Mouse (Mus musculus): ENCODE data around the gene Svbp. TPM values are rescaled to one million over a fixed set of nuclear protein-coding genes. Genes with fewer than 3 reads are reported as not detected.

Svbp gene
- total RNA-seq, 1 experiment from 2014 or later = 219 TPM

DNA sequence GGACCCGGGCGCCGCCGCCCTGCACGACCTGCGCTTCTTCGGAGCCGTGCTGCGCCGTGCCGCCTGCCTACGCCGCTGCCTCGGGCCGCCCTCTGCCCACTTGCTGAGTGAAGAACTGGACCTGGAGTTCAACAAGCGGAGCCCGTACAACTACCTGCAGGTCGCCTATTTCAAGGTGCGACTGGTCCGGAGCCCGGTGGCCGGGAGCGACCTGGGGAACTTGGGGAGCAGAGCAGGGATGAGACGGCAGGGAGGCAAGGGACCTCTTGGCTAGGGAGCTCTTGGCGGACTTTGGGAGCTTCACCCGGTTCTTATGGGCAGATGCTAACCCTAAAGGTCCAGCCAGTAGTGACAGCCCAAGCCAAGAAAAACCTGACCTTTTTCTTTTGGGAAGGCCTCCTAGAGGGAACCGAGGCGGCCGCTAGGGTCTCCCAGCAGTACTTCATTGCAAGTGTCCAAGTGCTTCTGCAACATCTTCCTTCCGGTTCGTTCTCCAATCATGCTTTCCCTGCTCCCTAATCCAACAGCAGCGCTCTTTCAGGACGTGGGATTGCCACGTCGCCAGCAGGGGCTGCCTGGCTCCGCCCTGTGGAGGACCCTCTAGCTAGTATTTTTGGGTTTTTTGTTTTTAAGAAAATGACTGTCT lies 38.3 kb downstream of the Svbp start:
- peak in 1 of 2 experiments; percentile 1; a peak in 1 of 4 replicates for ATAC-seq (replicated peaks in 1 of 2; ENCODE audit: insufficient read depth in 1 of 2, low FRiP score in 2 of 2, low TSS enrichment in 1 of 2, low read depth in 1 of 2, poor library complexity in 2 of 2, severe bottlenecking in 2 of 2)

DNA sequence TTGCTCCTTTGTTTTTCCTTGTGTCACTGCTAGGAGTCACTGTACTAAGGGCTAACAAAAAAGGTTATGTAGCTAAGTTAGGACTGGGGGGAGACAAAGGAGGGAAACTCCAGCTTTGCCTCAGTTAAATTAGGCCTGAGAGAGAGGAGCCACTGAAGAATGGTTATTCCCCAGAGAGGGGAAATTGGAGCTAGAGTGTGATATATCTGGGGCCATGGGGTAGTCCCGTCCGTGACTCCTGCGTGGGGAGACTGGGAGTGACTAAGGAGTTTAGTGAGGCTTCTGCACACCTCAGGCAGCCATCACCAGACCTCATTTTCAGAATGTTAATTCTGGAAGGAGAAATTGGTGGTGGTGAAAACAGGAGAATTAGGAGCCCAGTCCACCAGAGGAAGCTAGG lies 39.2 kb downstream of the Svbp start:
- ATAC-seq (replicated peaks in 1 of 2; ENCODE audit: insufficient read depth in 1 of 2, low FRiP score in 2 of 2, low TSS enrichment in 1 of 2, low read depth in 1 of 2, poor library complexity in 2 of 2, severe bottlenecking in 2 of 2) = no peak

DNA sequence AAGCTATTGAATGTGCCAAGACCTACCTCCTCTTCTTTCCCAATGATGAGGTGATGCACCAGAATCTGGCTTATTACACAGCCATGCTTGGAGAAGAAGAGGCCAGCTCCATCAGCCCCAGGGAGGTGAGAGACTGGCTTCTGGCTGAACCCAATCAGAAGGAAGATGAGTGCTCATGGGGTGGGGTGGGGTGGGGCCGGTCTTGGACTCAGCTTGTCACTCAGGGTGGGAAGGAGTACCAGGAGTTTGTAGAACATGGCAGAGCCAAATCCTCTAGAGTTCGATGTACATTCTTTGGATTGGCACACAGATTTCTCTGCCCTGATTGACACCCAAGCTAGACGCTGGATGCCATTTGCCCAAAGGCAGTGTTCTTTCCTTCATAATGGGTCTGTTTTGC lies 43.6 kb downstream of the Svbp start:
- no peak for ATAC-seq (replicated peaks in 1 of 2; ENCODE audit: insufficient read depth in 1 of 2, low FRiP score in 2 of 2, low TSS enrichment in 1 of 2, low read depth in 1 of 2, poor library complexity in 2 of 2, severe bottlenecking in 2 of 2)

DNA sequence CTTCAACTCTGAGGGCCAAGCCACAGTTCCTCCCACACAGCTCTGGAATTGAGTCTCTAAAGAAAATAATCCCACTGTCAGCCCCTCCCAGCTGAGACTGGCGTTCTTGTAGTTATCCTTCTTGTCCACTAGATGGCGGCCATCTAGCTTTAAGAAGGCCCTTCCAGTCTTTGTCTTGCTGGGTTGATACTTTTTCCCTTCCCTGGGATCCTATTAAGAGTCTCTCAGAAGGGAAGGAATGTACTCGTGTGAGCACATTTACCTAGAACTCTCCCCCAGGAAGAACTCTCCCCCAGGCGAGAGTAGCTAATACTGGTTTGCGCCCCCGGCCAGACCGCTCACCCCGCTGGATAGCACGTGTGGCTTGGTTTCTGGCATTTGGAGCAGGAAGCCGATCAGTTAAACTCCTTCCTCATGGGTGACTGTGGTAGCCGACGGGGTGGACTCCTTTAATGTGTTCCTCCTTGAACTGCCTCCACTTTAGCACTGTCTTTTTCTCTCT lies 44.1 kb downstream of the Svbp start:
- ATAC-seq (replicated peaks in 1 of 2; ENCODE audit: insufficient read depth in 1 of 2, low FRiP score in 2 of 2, low TSS enrichment in 1 of 2, low read depth in 1 of 2, poor library complexity in 2 of 2, severe bottlenecking in 2 of 2) = peak; percentile 83 to 88

DNA sequence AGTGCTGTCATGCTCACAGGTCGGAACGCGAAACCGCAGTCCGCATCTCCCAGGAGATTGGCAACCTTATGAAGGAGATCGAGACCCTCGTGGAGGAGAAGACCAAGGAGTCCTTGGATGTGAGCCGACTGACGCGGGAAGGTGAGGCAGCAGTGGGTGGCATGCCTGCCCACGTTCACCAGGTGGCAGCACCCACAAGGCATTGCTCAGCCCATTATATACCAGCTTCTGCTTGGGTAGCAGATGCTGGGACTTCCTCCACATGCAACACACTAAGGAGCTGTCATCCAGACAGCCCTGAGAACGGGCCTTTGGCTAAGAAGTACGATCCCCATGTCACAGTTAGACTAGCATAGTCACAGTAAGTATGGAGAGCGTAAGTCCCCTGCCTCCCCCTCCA lies 46.6 kb downstream of the Svbp start:
- ATAC-seq (replicated peaks in 1 of 2; ENCODE audit: insufficient read depth in 1 of 2, low FRiP score in 2 of 2, low TSS enrichment in 1 of 2, low read depth in 1 of 2, poor library complexity in 2 of 2, severe bottlenecking in 2 of 2) = no peak

DNA sequence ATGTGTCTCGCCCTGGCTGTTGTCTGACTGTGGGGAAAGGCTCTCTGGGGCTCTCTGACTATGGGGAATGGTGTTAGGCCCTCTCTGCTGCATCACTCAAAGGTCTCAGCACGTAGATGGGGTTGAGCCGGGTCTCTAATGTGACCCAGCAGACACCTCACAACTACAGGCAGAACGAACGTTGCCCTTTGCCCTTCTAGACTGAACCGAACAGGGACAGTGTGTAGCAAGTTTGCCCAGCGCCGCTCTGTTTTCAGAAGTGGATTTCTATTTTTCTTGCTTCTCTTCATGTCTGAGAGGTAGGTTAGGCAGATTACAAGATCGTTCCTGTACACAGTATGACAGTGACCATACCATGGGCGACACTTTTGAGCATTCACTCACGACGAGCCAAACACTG lies 47.5 kb downstream of the Svbp start:
- no peak for ATAC-seq (replicated peaks in 1 of 2; ENCODE audit: insufficient read depth in 1 of 2, low FRiP score in 2 of 2, low TSS enrichment in 1 of 2, low read depth in 1 of 2, poor library complexity in 2 of 2, severe bottlenecking in 2 of 2)

DNA sequence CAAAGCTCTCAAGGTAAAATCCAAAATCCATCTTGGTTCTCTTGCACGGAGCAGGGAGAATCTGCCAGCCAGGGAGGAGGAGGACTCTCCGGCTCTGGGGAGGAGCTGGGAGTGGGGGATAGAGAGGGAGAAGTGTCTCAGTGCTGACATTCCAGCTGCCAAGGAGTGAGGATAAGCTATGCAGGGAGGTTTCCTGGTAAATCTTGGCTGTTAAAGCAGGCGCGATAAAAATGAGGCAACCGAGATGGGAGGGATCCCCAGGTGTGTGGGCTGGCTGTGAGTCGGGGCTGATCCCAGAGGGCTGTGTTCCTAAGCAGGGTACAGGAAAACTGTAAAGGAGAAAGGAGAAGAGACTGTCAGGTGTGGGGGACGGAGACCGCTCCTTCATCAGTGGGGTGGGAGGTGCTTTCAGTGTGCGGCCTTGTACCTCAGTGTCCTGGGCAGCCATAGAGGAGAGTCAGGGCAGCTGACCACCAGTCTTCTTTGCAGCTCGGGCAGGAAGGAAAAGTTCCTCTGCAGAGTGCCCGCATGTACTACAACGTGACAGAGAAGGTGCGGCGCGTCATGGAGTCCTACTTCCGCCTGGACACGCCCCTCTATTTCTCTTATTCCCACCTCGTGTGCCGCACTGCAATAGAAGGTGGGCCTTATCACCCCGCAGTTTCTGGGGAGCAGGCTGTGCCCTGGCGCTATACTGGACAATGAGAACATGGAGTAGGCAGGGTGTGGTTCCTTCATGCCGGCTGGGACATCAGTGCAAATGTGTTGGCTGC lies 49.5 kb downstream of the Svbp start:
- no peak for ATAC-seq (replicated peaks in 1 of 2; ENCODE audit: insufficient read depth in 1 of 2, low FRiP score in 2 of 2, low TSS enrichment in 1 of 2, low read depth in 1 of 2, poor library complexity in 2 of 2, severe bottlenecking in 2 of 2)

DNA sequence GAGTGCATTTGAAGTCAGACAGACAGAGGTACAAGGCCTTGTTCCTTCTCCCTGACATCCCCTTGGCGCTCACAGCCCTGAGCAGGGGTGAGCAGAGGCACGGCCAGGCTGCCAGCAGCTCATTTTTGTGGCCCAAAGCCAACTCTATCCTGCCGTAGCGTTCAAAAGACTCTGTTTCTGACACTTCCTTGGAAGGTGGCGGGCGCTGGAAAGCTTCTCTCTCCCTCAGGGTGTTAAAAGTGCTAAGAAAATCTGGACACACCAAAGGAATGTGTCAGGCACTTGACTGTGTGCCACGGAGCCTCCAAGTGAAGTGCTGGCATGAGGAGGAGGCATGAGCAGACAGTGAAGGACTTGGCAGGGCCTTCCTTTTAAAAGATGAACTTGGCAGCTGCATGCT lies 50.5 kb downstream of the Svbp start:
- no peak for ATAC-seq (replicated peaks in 1 of 2; ENCODE audit: insufficient read depth in 1 of 2, low FRiP score in 2 of 2, low TSS enrichment in 1 of 2, low read depth in 1 of 2, poor library complexity in 2 of 2, severe bottlenecking in 2 of 2)

DNA sequence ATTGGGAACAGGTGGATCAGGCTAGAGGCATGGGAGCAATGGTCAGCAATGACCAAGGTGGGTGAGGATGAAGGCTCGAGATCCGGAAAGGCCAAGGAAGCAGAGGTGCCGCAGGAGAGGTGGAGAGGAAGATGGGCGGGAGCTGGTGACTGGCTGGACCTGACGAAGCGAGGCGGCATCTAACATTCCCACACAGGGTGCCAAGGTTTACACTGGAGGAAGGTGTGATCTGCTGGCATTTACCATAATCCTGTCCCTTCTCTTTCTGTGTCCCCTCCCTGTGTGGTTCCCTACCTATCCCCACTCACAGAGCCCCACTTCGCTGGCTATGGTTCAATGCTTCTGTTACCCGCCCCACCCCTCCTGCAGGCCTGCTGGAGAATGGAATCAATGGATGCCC lies 50.9 kb downstream of the Svbp start:
- no peak for ATAC-seq (replicated peaks in 1 of 2; ENCODE audit: insufficient read depth in 1 of 2, low FRiP score in 2 of 2, low TSS enrichment in 1 of 2, low read depth in 1 of 2, poor library complexity in 2 of 2, severe bottlenecking in 2 of 2)

DNA sequence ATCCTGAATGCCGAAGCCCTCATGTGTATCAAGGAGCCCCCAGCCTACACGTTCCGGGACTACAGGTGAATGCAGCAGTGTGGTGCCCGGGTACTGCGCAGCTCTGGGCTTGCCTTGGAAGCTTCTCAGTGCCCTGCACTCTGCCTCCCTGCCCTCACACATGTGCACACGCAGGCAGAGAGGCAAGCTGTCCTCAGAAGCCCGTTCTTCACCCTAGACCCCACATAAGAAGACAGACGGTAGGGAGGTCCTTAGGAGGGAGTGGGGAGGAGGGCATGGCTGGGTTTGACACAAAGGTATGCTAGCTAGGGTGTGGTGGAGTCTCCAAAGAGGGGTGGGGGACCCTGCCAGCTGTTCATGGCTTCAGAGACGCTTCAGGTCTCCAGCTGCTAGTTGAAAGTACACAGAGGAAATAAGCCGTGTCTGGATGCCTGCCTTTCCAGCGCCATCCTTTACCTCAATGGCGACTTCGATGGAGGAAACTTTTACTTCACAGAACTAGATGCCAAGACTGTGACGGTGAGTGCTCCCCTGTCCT lies 51.7 kb downstream of the Svbp start:
- no peak for ATAC-seq (replicated peaks in 1 of 2; ENCODE audit: insufficient read depth in 1 of 2, low FRiP score in 2 of 2, low TSS enrichment in 1 of 2, low read depth in 1 of 2, poor library complexity in 2 of 2, severe bottlenecking in 2 of 2)

DNA sequence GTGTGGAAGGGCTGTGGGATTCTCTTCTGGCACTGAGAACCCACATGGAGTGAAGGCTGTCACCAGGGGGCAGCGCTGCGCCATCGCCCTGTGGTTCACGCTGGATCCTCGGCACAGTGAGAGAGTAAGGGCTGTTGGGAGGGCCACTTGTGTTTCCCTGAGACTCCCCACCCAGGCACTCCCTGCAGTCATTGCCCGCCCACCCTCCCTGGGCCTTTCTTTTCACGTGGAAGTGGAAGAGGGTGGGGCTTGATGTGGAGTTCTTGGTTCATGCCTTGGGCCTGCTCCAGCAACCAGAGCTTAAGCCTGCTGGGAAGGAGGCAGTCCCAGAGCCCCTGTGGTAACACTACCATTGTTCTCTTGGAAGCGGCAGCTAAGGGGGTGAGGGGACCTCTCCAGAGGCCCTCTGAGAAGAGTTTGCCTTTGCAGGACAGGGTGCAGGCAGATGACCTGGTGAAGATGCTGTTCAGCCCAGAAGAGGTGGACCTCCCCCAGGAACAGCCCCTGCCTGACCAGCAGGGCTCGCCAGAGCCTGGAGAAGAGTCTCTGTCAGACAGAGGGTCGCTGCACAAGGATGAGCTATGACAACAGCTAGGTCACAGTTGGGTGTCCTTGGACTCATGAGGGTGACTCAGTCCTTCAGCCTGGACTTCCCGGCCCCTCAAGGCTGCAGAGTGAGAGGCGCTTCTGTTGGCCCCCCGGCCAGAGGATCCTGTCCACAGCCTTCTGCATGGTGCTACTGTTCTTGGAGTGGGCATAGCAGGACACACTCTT lies 52.5 kb downstream of the Svbp start:
- peak; percentile 71 to 78 for ATAC-seq (replicated peaks in 1 of 2; ENCODE audit: insufficient read depth in 1 of 2, low FRiP score in 2 of 2, low TSS enrichment in 1 of 2, low read depth in 1 of 2, poor library complexity in 2 of 2, severe bottlenecking in 2 of 2)

DNA sequence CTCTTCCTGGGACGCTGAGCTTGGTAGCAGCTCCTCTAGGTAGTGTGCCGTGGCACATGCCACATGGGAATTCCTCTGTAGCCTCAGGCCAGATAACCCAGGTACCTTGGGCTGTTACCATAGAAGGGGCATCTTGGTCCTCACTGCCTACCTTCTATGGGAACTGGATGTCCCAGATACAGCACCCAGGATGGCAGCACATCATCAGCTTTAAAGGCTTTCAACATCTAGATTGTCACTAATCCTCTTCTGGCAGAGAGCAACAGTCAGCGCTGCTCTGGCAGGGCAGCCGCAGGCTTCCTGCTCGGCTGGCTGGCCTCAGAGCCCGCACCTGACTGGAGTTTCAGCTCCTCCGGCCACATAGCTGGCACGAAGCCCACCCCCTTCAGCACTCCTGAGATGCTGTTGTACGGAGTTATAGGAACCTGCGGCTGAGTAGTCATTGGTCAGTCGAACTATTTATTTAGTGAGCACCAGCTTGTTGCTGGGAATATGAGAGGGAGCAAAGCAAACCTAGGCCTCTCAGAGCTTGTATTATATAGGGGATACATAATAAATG lies 53.4 kb downstream of the Svbp start:
- ATAC-seq (replicated peaks in 1 of 2; ENCODE audit: insufficient read depth in 1 of 2, low FRiP score in 2 of 2, low TSS enrichment in 1 of 2, low read depth in 1 of 2, poor library complexity in 2 of 2, severe bottlenecking in 2 of 2) = no peak

Other genes with a start within 250 kb of the Svbp start
- not detected in 2 replicates for gene Lao1, start 233.7 kb upstream of the Svbp start, total RNA-seq (2017)
- 12.4 and 23.3 TPM in 2 replicates for gene Slc2a1, start 86.6 kb upstream of the Svbp start, total RNA-seq (2017)
- 3.4 and 7.7 TPM in 2 replicates for gene Zfp691, start 21.1 kb upstream of the Svbp start, total RNA-seq (2017)
- 4.3 and 38.1 TPM in 2 replicates for gene Ermap, start 5.3 kb upstream of the Svbp start, total RNA-seq (2017)
- 0.69 and 0.94 TPM in 2 replicates for gene Tmem269, start 22.9 kb downstream of the Svbp start, total RNA-seq (2017)
- gene AU022252, start 37.4 kb downstream of the Svbp start, total RNA-seq (2017) = 6.4 and 11.9 TPM in 2 replicates
- gene P3h1, start 37.6 kb downstream of the Svbp start, total RNA-seq (2017) = 5.1 and 6.4 TPM in 2 replicates
- not detected in 2 replicates for gene Cldn19, start 60.1 kb downstream of the Svbp start, total RNA-seq (2017)
- 798 and 983 TPM in 2 replicates for gene Ybx1, start 99.3 kb downstream of the Svbp start, total RNA-seq (2017)
- 75.5 and 80.9 TPM in 2 replicates for gene Ppih, start 125.2 kb downstream of the Svbp start, total RNA-seq (2017)
- gene Ccdc30, start 220.2 kb downstream of the Svbp start, total RNA-seq (2017) = 6.6 and 8.5 TPM in 2 replicates
- 11.7 and 11.9 TPM in 2 replicates for gene Ppcs, start 227.1 kb downstream of the Svbp start, total RNA-seq (2017)
- gene Zmynd12, start 227.5 kb downstream of the Svbp start, total RNA-seq (2017) = 0.35 and 1.4 TPM in 2 replicates